Mouse (Mus musculus) MEL (cell line): ENCODE data around the gene Sass6. TPM values are rescaled to one million over a fixed set of nuclear protein-coding genes. Genes with fewer than 3 reads are reported as not detected.
A peak's percentile ranks its signal among the peaks of the same experiment; 100 is the strongest.

Experiments used
- DNase-seq: peaks from one replicate; pipeline ENCODE4 v3.0.0; 2011; ENCODE audit warnings: low read depth, low spot score
- H3K27ac ChIP-seq: 2 replicates; pipeline ENCODE4 v1.5.1; 2012; ENCODE audit warnings: low read depth, mild to moderate bottlenecking, control low read depth, low read length, moderate library complexity; ENCODE audit not compliant: control insufficient read depth
- H3K27me3 ChIP-seq, 2 experiments: fragments of 150-350 bp in 1 of 2; sonication (generic) in 1 of 2; 2 replicates each; pipeline ENCODE4 v1.6.1; 2012; ENCODE audit warnings: low read length in 2 of 2, mild to moderate bottlenecking in 2 of 2, improper control_type of control experiment in 1 of 2, moderate library complexity in 1 of 2; ENCODE audit not compliant: insufficient read depth in 2 of 2, control insufficient read depth in 1 of 2
- H3K36me3 ChIP-seq, 2 experiments: 2 replicates each; pipeline ENCODE4 v1.6.1; 2012 to 2014; ENCODE audit warnings: low read length in 2 of 2, improper control_type of control experiment in 1 of 2, inconsistent platforms in 1 of 2, mild to moderate bottlenecking in 1 of 2; ENCODE audit not compliant: insufficient read depth in 2 of 2, control insufficient read depth in 1 of 2
- H3K4me1 ChIP-seq, 2 experiments: fragments of 150-350 bp in 1 of 2; sonication (generic) in 1 of 2; 2 replicates each; pipeline ENCODE4 v1.6.1; 2012; ENCODE audit warnings: low read length in 2 of 2, improper control_type of control experiment in 1 of 2, mild to moderate bottlenecking in 1 of 2; ENCODE audit not compliant: insufficient read depth in 2 of 2, control insufficient read depth in 1 of 2
- H3K4me3 ChIP-seq, 2 experiments: fragments of 150-350 bp in 1 of 2; sonication (generic) in 1 of 2; 2 replicates each; pipeline ENCODE4 v1.5.1; 2012; ENCODE audit warnings: low read depth in 2 of 2, low read length in 2 of 2, mild to moderate bottlenecking in 2 of 2, moderate library complexity in 2 of 2, control low read depth in 1 of 2, improper control_type of control experiment in 1 of 2; ENCODE audit not compliant: control insufficient read depth in 1 of 2, insufficient read depth in 1 of 2
- H3K79me2 ChIP-seq: 2 replicates; pipeline ENCODE4 v1.6.1; 2012; ENCODE audit warnings: mild to moderate bottlenecking, low read length, moderate library complexity; ENCODE audit not compliant: control insufficient read depth, poor library complexity, insufficient read depth
- H3K9ac ChIP-seq: 2 replicates; pipeline ENCODE4 v1.6.1; 2012; ENCODE audit warnings: low read depth, mild to moderate bottlenecking, control low read depth, low read length, moderate library complexity; ENCODE audit not compliant: control insufficient read depth, poor library complexity, severe bottlenecking
- H3K9me3 ChIP-seq: fragments of 150-350 bp; sonication (generic); replicated peaks from 2 replicates; pipeline ENCODE4 v1.6.1; 2012; ENCODE audit warnings: mild to moderate bottlenecking, low read length, improper control_type of control experiment, moderate library complexity; ENCODE audit not compliant: insufficient read depth
- BHLHE40 ChIP-seq: IDR thresholded peaks from 2 replicates; pipeline ENCODE4 v1.6.1; 2012; ENCODE audit warnings: low read depth, mild to moderate bottlenecking, inconsistent platforms, low read length, improper control_type of control experiment, borderline replicate concordance
- CHD2 ChIP-seq: IDR thresholded peaks from 2 replicates; pipeline ENCODE4 v1.6.1; 2011; ENCODE audit warnings: low read length, improper control_type of control experiment
- CTCF ChIP-seq, 3 experiments: IDR thresholded peaks in 2 of 3; conservative IDR thresholded peaks in 1 of 3; 2 replicates each; pipeline ENCODE4 v1.5.1; 2011 to 2012; ENCODE audit warnings: low read length in 3 of 3, low read depth in 2 of 3, mild to moderate bottlenecking in 2 of 3, improper control_type of control experiment in 1 of 3, inconsistent platforms in 1 of 3, mixed read lengths in 1 of 3, moderate library complexity in 1 of 3; ENCODE audit not compliant: control insufficient read depth in 1 of 3, insufficient read depth in 1 of 3, poor library complexity in 1 of 3, severe bottlenecking in 1 of 3
- ELF1 ChIP-seq: IDR thresholded peaks from 2 replicates; pipeline ENCODE4 v1.6.1; 2014; ENCODE audit warnings: low read depth, mild to moderate bottlenecking, inconsistent platforms, low read length, improper control_type of control experiment, moderate library complexity
- ETS1 ChIP-seq: IDR thresholded peaks from 2 replicates; pipeline ENCODE4 v1.6.1; 2012; ENCODE audit warnings: low read depth, mild to moderate bottlenecking, inconsistent platforms, low read length, improper control_type of control experiment, moderate library complexity
- GABPA ChIP-seq: IDR thresholded peaks from 2 replicates; pipeline ENCODE4 v1.6.1; 2012; ENCODE audit warnings: low read depth, mild to moderate bottlenecking, inconsistent platforms, low read length, improper control_type of control experiment, moderate library complexity
- GATA1 ChIP-seq: IDR thresholded peaks from 2 replicates; pipeline ENCODE4 v1.6.1; 2011; ENCODE audit warnings: low read depth, low read length, improper control_type of control experiment
- HCFC1 ChIP-seq: IDR thresholded peaks from 2 replicates; pipeline ENCODE4 v1.6.1; 2012; ENCODE audit warnings: low read depth, mild to moderate bottlenecking, inconsistent platforms, low read length, improper control_type of control experiment, moderate library complexity
- JUND ChIP-seq: IDR thresholded peaks from 2 replicates; pipeline ENCODE4 v1.6.1; 2011; ENCODE audit warnings: low read depth, mild to moderate bottlenecking, improper control_type of control experiment, low read length
- KAT2A ChIP-seq: conservative IDR thresholded peaks from 2 replicates; pipeline ENCODE4 v1.6.1; 2012; ENCODE audit warnings: low read depth, low read length, improper control_type of control experiment, inconsistent platforms
- MAFK ChIP-seq: IDR thresholded peaks from 2 replicates; pipeline ENCODE4 v1.6.1; 2011; ENCODE audit warnings: low read depth, mild to moderate bottlenecking, low read length, improper control_type of control experiment, borderline replicate concordance
- MAX ChIP-seq: IDR thresholded peaks from 2 replicates; pipeline ENCODE4 v1.6.1; 2011; ENCODE audit warnings: low read length, improper control_type of control experiment
- MAZ ChIP-seq: IDR thresholded peaks from 2 replicates; pipeline ENCODE4 v1.6.1; 2012; ENCODE audit warnings: low read depth, mild to moderate bottlenecking, inconsistent platforms, low read length, improper control_type of control experiment
- MYB ChIP-seq: IDR thresholded peaks from 2 replicates; pipeline ENCODE4 v1.6.1; 2011; ENCODE audit warnings: mild to moderate bottlenecking, low read depth, low read length, improper control_type of control experiment
- POLR2A ChIP-seq, 2 experiments: IDR thresholded peaks; 2 replicates each; pipeline ENCODE4 v1.6.1; 2011 to 2012; ENCODE audit warnings: low read length in 2 of 2, mild to moderate bottlenecking in 2 of 2, control low read depth in 1 of 2, improper control_type of control experiment in 1 of 2, low read depth in 1 of 2, moderate library complexity in 1 of 2; ENCODE audit not compliant: control insufficient read depth in 1 of 2, insufficient read depth in 1 of 2, poor library complexity in 1 of 2
- POLR2AphosphoS2 ChIP-seq: IDR thresholded peaks from 2 replicates; pipeline ENCODE4 v1.6.1; 2011; ENCODE audit warnings: low read length, improper control_type of control experiment
- POLR2AphosphoS5 ChIP-seq: IDR thresholded peaks from 2 replicates; pipeline ENCODE4 v1.6.1; 2012; ENCODE audit warnings: low read depth, borderline replicate concordance, mild to moderate bottlenecking, inconsistent platforms, low read length, moderate library complexity, mixed read lengths
- RAD21 ChIP-seq: IDR thresholded peaks from 2 replicates; pipeline ENCODE4 v1.6.1; 2011; ENCODE audit warnings: mild to moderate bottlenecking, low read depth, low read length, improper control_type of control experiment
- RCOR1 ChIP-seq: IDR thresholded peaks from 2 replicates; pipeline ENCODE4 v1.6.1; 2012; ENCODE audit warnings: low read depth, mild to moderate bottlenecking, inconsistent platforms, low read length, improper control_type of control experiment
- SMC3 ChIP-seq: IDR thresholded peaks from 2 replicates; pipeline ENCODE4 v1.6.1; 2011; ENCODE audit warnings: low read depth, low read length, improper control_type of control experiment
- TAL1 ChIP-seq: IDR thresholded peaks from 2 replicates; pipeline ENCODE4 v1.6.1; 2012; ENCODE audit warnings: mild to moderate bottlenecking, inconsistent platforms, low read length, moderate library complexity, mixed read lengths
- TBP ChIP-seq: IDR thresholded peaks from 2 replicates; pipeline ENCODE4 v1.8.0; 2011; ENCODE audit warnings: low read depth, low read length, improper control_type of control experiment
- TCF12 ChIP-seq: IDR thresholded peaks from 2 replicates; pipeline ENCODE4 v1.6.1; 2014; ENCODE audit warnings: low read depth, mild to moderate bottlenecking, inconsistent platforms, low read length, improper control_type of control experiment, moderate library complexity
- UBTF ChIP-seq: IDR thresholded peaks from 2 replicates; pipeline ENCODE4 v1.6.1; 2012; ENCODE audit warnings: low read depth, mild to moderate bottlenecking, inconsistent platforms, low read length, improper control_type of control experiment, moderate library complexity, borderline replicate concordance; ENCODE audit not compliant: insufficient read depth
- USF1 ChIP-seq: IDR thresholded peaks from 2 replicates; pipeline ENCODE4 v1.6.1; 2014; ENCODE audit warnings: low read depth, mild to moderate bottlenecking, inconsistent platforms, low read length, improper control_type of control experiment, moderate library complexity
- USF2 ChIP-seq, 2 experiments: IDR thresholded peaks; 2 replicates each; pipeline ENCODE4 v1.6.1; 2011 to 2012; ENCODE audit warnings: improper control_type of control experiment in 2 of 2, low read length in 2 of 2, borderline replicate concordance in 1 of 2, inconsistent platforms in 1 of 2, low read depth in 1 of 2, mild to moderate bottlenecking in 1 of 2; ENCODE audit not compliant: insufficient read depth in 1 of 2
- ZC3H11A ChIP-seq: IDR thresholded peaks from 2 replicates; pipeline ENCODE4 v1.6.1; 2012; ENCODE audit warnings: low read depth, mild to moderate bottlenecking, inconsistent platforms, low read length, improper control_type of control experiment
- ZKSCAN1 ChIP-seq: IDR thresholded peaks from 2 replicates; pipeline ENCODE4 v1.6.1; 2012; ENCODE audit warnings: low read depth, mild to moderate bottlenecking, inconsistent platforms, low read length, improper control_type of control experiment, moderate library complexity
- ZMIZ1 ChIP-seq: IDR thresholded peaks from 2 replicates; pipeline ENCODE4 v1.6.1; 2012; ENCODE audit warnings: low read depth, mild to moderate bottlenecking, inconsistent platforms, low read length, improper control_type of control experiment, moderate library complexity
- polyA plus RNA-seq, 2 experiments: library from polyadenylated mRNA; stranded (reverse) in 1 of 2; unstranded in 1 of 2; fragments of >175 nt in 1 of 2; fragments of >200 nt in 1 of 2; gene quantifications; 2 replicates each; pipeline versions ENCODE4 v1.2.1 to v1.2.4; 2012; ENCODE audit warnings: low replicate concordance in 2 of 2, low read depth in 1 of 2; ENCODE audit not compliant: insufficient read length in 2 of 2, insufficient read depth in 1 of 2, missing spikeins in 1 of 2
- total RNA-seq: library from RNA; depleted of rRNA; stranded (reverse); fragments of 300-350 nt; gene quantifications from 2 replicates; pipeline ENCODE4 v1.2.3, GENCODE M21; 2012

Gene Sass6
- total and polyA plus RNA-seq, 3 experiments, result 8.5 to 15.4 TPM; not detected in 1

GRCm38 (mm10) chr3:116615318-116616068 lies 20.7 kb downstream of the Sass6 start:
- Histone ChIP-seq H3K79me2 (no peaks in the 10 kb centered on the region), H3K36me3 (peaks cover 4 to 41% of the 10 kb centered on the region in 2 experiments; a peak in 3 of 4 replicates), H3K4me1 (peaks cover 26 to 36% of the 10 kb centered on the region in 2 experiments), H3K27me3 (no peaks in the 10 kb centered on the region), H3K27ac (no peak overlapping the region), H3K4me3 (no peak overlapping the region), H3K9ac (no peak overlapping the region), H3K9me3 (no peaks in the 10 kb centered on the region)
- TF ChIP-seq TCF12, result 0 out of 2 replicates have a peak, but pooled peaks have one; percentile 28
- peak; percentile 27; the same call in 1 of the 2 replicates for TF ChIP-seq ETS1
- TF ChIP-seq MAZ, result no peak
- TF ChIP-seq GATA1, result peak; percentile 62
- peak; percentile 89 for TF ChIP-seq RCOR1
- DNase-seq, result peak; percentile 23

- DNase-seq, result peak; percentile 89
- peak overlapping the region; percentile 27 to 37 for H3K4me3 ChIP-seq
- no peaks in the 10 kb centered on the region for H3K79me2 ChIP-seq
- peak overlapping the region; percentile 85 for H3K27ac ChIP-seq
- H3K27me3 ChIP-seq, result no peaks in the 10 kb centered on the region
- H3K4me1 ChIP-seq, result peaks cover 35 to 43% of the 10 kb centered on the region in 2 experiments
- H3K9ac ChIP-seq, result peak overlapping the region; percentile 41; the same call in 1 of the 2 replicates
- no peaks in the 10 kb centered on the region for H3K9me3 ChIP-seq
- peaks cover 7 to 51% of the 10 kb centered on the region in 2 experiments; a peak in 3 of 4 replicates for H3K36me3 ChIP-seq
- TF ChIP-seq BHLHE40 (peak; percentile 75; the same call in 1 of the 2 replicates), UBTF (no peak), MYB (no peak), ZC3H11A (no peak), POLR2AphosphoS2 (no peak), TAL1 (no peak), GABPA (no peak), CTCF (IDR thresholded peaks at IDR 0.05 in 2 of 3, conservative IDR thresholded peaks at IDR 0.05 in 1 of 3; ENCODE audit: control insufficient read depth in 1 of 3, insufficient read depth in 1 of 3, low read depth in 2 of 3, low read length in 3 of 3, poor library complexity in 1 of 3, severe bottlenecking in 1 of 3) (no peak), RAD21 (no peak), TBP (no peak), HCFC1 (peak; percentile 49; the same call in 1 of the 2 replicates), GATA1 (peak; percentile 92), USF2 (IDR thresholded peaks at IDR 0.05; ENCODE audit: borderline replicate concordance in 1 of 2, insufficient read depth in 1 of 2, low read depth in 1 of 2, low read length in 2 of 2) (no peak), RCOR1 (peak; percentile 91), POLR2A (IDR thresholded peaks at IDR 0.05; ENCODE audit: control insufficient read depth in 1 of 2, insufficient read depth in 1 of 2, low read depth in 1 of 2, low read length in 2 of 2, poor library complexity in 1 of 2) (peak in 1 of 2 experiments; percentile 36; a peak in 1 of 4 replicates), POLR2AphosphoS5 (no peak), TCF12 (peak; percentile 68), MAFK (no peak), CHD2 (no peak; the same call in 1 of the 2 replicates), MAZ (peak; percentile 86), USF1 (no peak), ZMIZ1 (no peak), KAT2A (no peak), SMC3 (0 out of 2 replicates have a peak, but pooled peaks have one; percentile 9), MAX (no peak), JUND (no peak), ETS1 (peak; percentile 92), ELF1 (no peak), ZKSCAN1 (no peak)
Observed at GRCm38 (mm10) chr3:116618855-116619254, 24.1 kb downstream of the Sass6 start.
